Mouse (Mus musculus) intestine, embryonic 15.5 days (tissue): ENCODE results near the gene Nectin1. TPM values are rescaled to one million over a fixed set of nuclear protein-coding genes. Genes with fewer than 3 reads are reported as not detected.
A peak's percentile ranks its signal among the peaks of the same experiment; 100 is the strongest.

Source experiments
- ATAC-seq: fragments of 200-750 bp; cut with Nextera tagmentation; 2 replicates; pipeline ENCODE4 v1.8.0; 2017; ENCODE audit warnings: moderate TSS enrichment, moderate library complexity
- H3K27ac ChIP-seq: fragments of 300-500 bp; sonication (generic); 2 replicates; pipeline ENCODE4 v1.5.1; 2015; ENCODE audit warnings: mild to moderate bottlenecking, inconsistent platforms
- H3K27me3 ChIP-seq: fragments of 300-500 bp; sonication (generic); replicated peaks from 2 replicates; pipeline ENCODE4 v1.6.1; 2015; ENCODE audit warnings: inconsistent platforms
- H3K36me3 ChIP-seq: fragments of 300-500 bp; sonication (generic); 2 replicates; pipeline ENCODE4 v1.6.1; 2015; ENCODE audit warnings: inconsistent platforms
- H3K4me1 ChIP-seq: fragments of 300-500 bp; sonication (generic); replicated peaks from 2 replicates; pipeline ENCODE4 v1.6.1; 2015; ENCODE audit warnings: inconsistent platforms
- H3K4me2 ChIP-seq: fragments of 300-500 bp; sonication (generic); replicated peaks from 2 replicates; pipeline ENCODE4 v1.6.1; 2015; ENCODE audit warnings: mild to moderate bottlenecking, inconsistent platforms
- H3K4me3 ChIP-seq: fragments of 300-500 bp; sonication (generic); replicated peaks from 2 replicates; pipeline ENCODE4 v1.5.1; 2015; ENCODE audit warnings: inconsistent platforms
- H3K9ac ChIP-seq: fragments of 300-500 bp; sonication (generic); 2 replicates; pipeline ENCODE4 v1.6.1; 2015; ENCODE audit warnings: inconsistent platforms
- H3K9me3 ChIP-seq: fragments of 300-500 bp; sonication (generic); 2 replicates; pipeline ENCODE4 v1.6.1; 2016; ENCODE audit warnings: inconsistent platforms
- WGBS: fragments of 180-500 bp; shearing (Covaris S2); methylation state at CpG from one replicate; pipeline ENCODE4 v1.1.7; 2015; 5-methylcytosine and 5-hydroxymethylcytosine counted together
- polyA plus RNA-seq: library from polyadenylated mRNA; unstranded; fragments of >200 nt; fragmentation: Nextera tagmentation; extraction: Ambion mirVana; gene quantifications from 2 replicates; pipeline ENCODE4 v1.2.1, GENCODE M21; 2015

Nectin1 gene
- polyA plus RNA-seq, 1 experiment from 2014 or later: 4.1 TPM

GRCm38 (mm10) chr9:43742902-43743646, 710 bp upstream of the Nectin1 start:
- H3K9me3 ChIP-seq: no peaks in the 10 kb centered on the region
- H3K27me3 ChIP-seq: no peaks in the 10 kb centered on the region
- no peaks in the 10 kb centered on the region for H3K36me3 ChIP-seq
- H3K4me2 ChIP-seq: peak overlapping the region; percentile 97
- peak; percentile 60 for ATAC-seq
- peaks cover 30% of the 10 kb centered on the region for H3K4me1 ChIP-seq
- H3K27ac ChIP-seq: peak overlapping the region; percentile 98
- 1% methylated on average over 27 of the region's 27 CpGs for WGBS
- peak overlapping the region; percentile 86 for H3K9ac ChIP-seq
- peak overlapping the region; percentile 88 for H3K4me3 ChIP-seq

- peak; percentile 75 for ATAC-seq
These were observed 576 bp downstream of the Nectin1 start for GRCm38 (mm10) chr9:43744138-43744981.

GRCm38 (mm10) chr9:43745051-43745792, 1.4 kb downstream of the Nectin1 start:
- under 1% methylated on average over 43 of the region's 43 CpGs for WGBS
- Histone ChIP-seq H3K4me1 (peaks cover 30% of the 10 kb centered on the region), H3K4me3 (peak overlapping the region; percentile 88), H3K27ac (no peak overlapping the region), H3K9ac (peak overlapping the region; percentile 86), H3K9me3 (no peaks in the 10 kb centered on the region), H3K27me3 (no peaks in the 10 kb centered on the region), H3K4me2 (peak overlapping the region; percentile 97), H3K36me3 (no peaks in the 10 kb centered on the region)
- no peak for ATAC-seq

More at GRCm38 (mm10) chr9:43744138-43744981, 576 bp downstream of the Nectin1 start:
- Histone ChIP-seq H3K4me1 (peaks cover 30% of the 10 kb centered on the region), H3K4me3 (peak overlapping the region; percentile 88), H3K36me3 (no peaks in the 10 kb centered on the region), H3K27me3 (no peaks in the 10 kb centered on the region), H3K9me3 (no peaks in the 10 kb centered on the region), H3K4me2 (peak overlapping the region; percentile 97), H3K27ac (peak overlapping the region; percentile 98), H3K9ac (peak overlapping the region; percentile 86)
- WGBS: under 1% methylated on average over 68 of the region's 77 CpGs

GRCm38 (mm10) chr9:43745951-43746703, 2.3 kb downstream of the Nectin1 start:
- Histone ChIP-seq H3K4me1 (peaks cover 30% of the 10 kb centered on the region), H3K4me3 (peak overlapping the region; percentile 88), H3K9ac (peak overlapping the region; percentile 86), H3K27me3 (no peaks in the 10 kb centered on the region), H3K27ac (no peak overlapping the region), H3K36me3 (no peaks in the 10 kb centered on the region), H3K4me2 (peak overlapping the region; percentile 97), H3K9me3 (no peaks in the 10 kb centered on the region)
- WGBS: 13% methylated on average over 13 of the region's 13 CpGs
- ATAC-seq: no peak

GRCm38 (mm10) chr9:43747710-43748109, 3.9 kb downstream of the Nectin1 start:
- Histone ChIP-seq H3K4me3 (no peak overlapping the region), H3K27me3 (no peaks in the 10 kb centered on the region), H3K9ac (no peak overlapping the region), H3K27ac (no peak overlapping the region), H3K36me3 (no peaks in the 10 kb centered on the region), H3K4me2 (no peak overlapping the region), H3K9me3 (no peaks in the 10 kb centered on the region), H3K4me1 (peaks cover 30% of the 10 kb centered on the region)
- WGBS: 77% methylated on average over 9 of the region's 9 CpGs
- ATAC-seq: no peak

GRCm38 (mm10) chr9:43748519-43748918, 4.7 kb downstream of the Nectin1 start:
- no peak overlapping the region for H3K27ac ChIP-seq
- H3K4me3 ChIP-seq: no peak overlapping the region
- H3K27me3 ChIP-seq: no peaks in the 10 kb centered on the region
- peaks cover 23% of the 10 kb centered on the region for H3K4me1 ChIP-seq
- 77% methylated on average over 5 of the region's 5 CpGs for WGBS
- no peak overlapping the region for H3K4me2 ChIP-seq
- H3K36me3 ChIP-seq: no peaks in the 10 kb centered on the region
- no peaks in the 10 kb centered on the region for H3K9me3 ChIP-seq
- ATAC-seq: no peak
- H3K9ac ChIP-seq: no peak overlapping the region

GRCm38 (mm10) chr9:43750053-43750452, 6.3 kb downstream of the Nectin1 start:
- H3K36me3 ChIP-seq: no peaks in the 10 kb centered on the region
- no peaks in the 10 kb centered on the region for H3K9me3 ChIP-seq
- no peak overlapping the region for H3K4me3 ChIP-seq
- no peak for ATAC-seq
- H3K27me3 ChIP-seq: no peaks in the 10 kb centered on the region
- H3K9ac ChIP-seq: no peak overlapping the region
- peaks cover 25% of the 10 kb centered on the region for H3K4me1 ChIP-seq
- no peak overlapping the region for H3K27ac ChIP-seq
- H3K4me2 ChIP-seq: no peak overlapping the region
- 82% methylated on average over 9 of the region's 9 CpGs for WGBS

- Histone ChIP-seq H3K9ac (no peak overlapping the region), H3K4me3 (no peak overlapping the region), H3K27ac (no peak overlapping the region), H3K4me1 (peaks cover 15% of the 10 kb centered on the region), H3K36me3 (no peaks in the 10 kb centered on the region), H3K9me3 (no peaks in the 10 kb centered on the region), H3K27me3 (no peaks in the 10 kb centered on the region), H3K4me2 (no peak overlapping the region)
- 74% methylated on average over 8 of the region's 8 CpGs for WGBS
- no peak for ATAC-seq
These were observed 7.3 kb downstream of the Nectin1 start for GRCm38 (mm10) chr9:43751111-43751510.

GRCm38 (mm10) chr9:43753481-43753880, 9.7 kb downstream of the Nectin1 start:
- Histone ChIP-seq H3K4me2 (no peak overlapping the region), H3K9ac (no peak overlapping the region), H3K27me3 (no peaks in the 10 kb centered on the region), H3K4me3 (no peak overlapping the region), H3K36me3 (no peaks in the 10 kb centered on the region), H3K4me1 (peaks cover 18% of the 10 kb centered on the region), H3K27ac (no peak overlapping the region), H3K9me3 (no peaks in the 10 kb centered on the region)
- 62% methylated on average over 6 of the region's 6 CpGs for WGBS
- no peak for ATAC-seq

- ATAC-seq: no peak
- Histone ChIP-seq H3K36me3 (no peaks in the 10 kb centered on the region), H3K27ac (no peak overlapping the region), H3K4me2 (no peak overlapping the region), H3K4me1 (peaks cover 20% of the 10 kb centered on the region), H3K9ac (no peak overlapping the region), H3K9me3 (no peaks in the 10 kb centered on the region), H3K27me3 (no peaks in the 10 kb centered on the region), H3K4me3 (no peak overlapping the region)
- 64% methylated on average over 5 of the region's 5 CpGs for WGBS
These were observed 10.3 kb downstream of the Nectin1 start for GRCm38 (mm10) chr9:43754083-43754482.

GRCm38 (mm10) chr9:43754768-43755197, 11.0 kb downstream of the Nectin1 start:
- ATAC-seq: no peak
- no peaks in the 10 kb centered on the region for H3K9me3 ChIP-seq
- H3K4me1 ChIP-seq: peaks cover 20% of the 10 kb centered on the region
- no peak overlapping the region for H3K4me2 ChIP-seq
- WGBS: 44% methylated on average over 9 of the region's 9 CpGs
- H3K27me3 ChIP-seq: no peaks in the 10 kb centered on the region
- no peak overlapping the region for H3K27ac ChIP-seq
- H3K4me3 ChIP-seq: no peak overlapping the region
- H3K36me3 ChIP-seq: no peaks in the 10 kb centered on the region
- H3K9ac ChIP-seq: no peak overlapping the region
